Mouse (Mus musculus) small intestine, adult 2 months (tissue): ENCODE results near the gene Glrx3.

ENCODE experiments used
- CTCF ChIP-seq: fragments of 200-500 bp; IDR thresholded peaks from 2 replicates; pipeline ENCODE4 v1.5.1; 2012; ENCODE audit warnings: low read depth, mild to moderate bottlenecking, control low read depth, inconsistent platforms, low read length, moderate library complexity, mixed read lengths; ENCODE audit not compliant: insufficient replicate concordance, insufficient read length; ENCODE audit errors: extremely low read depth
- POLR2A ChIP-seq: fragments of 200-500 bp; IDR thresholded peaks from 2 replicates; pipeline ENCODE4 v1.6.1; 2012; ENCODE audit warnings: low read depth, mild to moderate bottlenecking, control low read depth, inconsistent platforms, low read length, moderate library complexity

DNA sequence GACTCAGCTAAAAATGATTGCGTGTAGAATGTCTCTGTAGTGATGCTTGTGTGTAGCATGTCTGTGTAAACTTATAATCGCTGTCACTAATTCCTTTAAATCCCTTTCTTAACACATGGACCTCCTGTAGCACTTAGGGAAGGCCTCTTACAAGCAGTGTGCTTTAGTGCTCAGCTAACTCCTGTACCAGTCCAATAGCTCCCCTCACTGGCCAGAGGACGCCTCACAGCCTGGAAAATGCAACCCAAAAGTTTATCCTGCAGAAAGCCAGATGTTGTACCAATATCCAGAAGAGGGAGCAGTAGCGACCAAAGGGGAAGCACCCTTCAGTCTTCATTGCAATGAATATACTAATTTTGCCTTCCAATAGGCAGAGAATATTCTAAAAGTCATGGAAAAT, 30.8 kb downstream of the Glrx3 start:
- TF ChIP-seq CTCF (peak; percentile 22; the same call in 1 of the 2 replicates), POLR2A (no peak)
